Mouse (Mus musculus): Measurements from ENCODE around the gene Mov10l1. TPM values are rescaled to one million over a fixed set of nuclear protein-coding genes. Genes with fewer than 3 reads are reported as not detected.

The Mov10l1 gene
- polyA plus RNA-seq, 1 experiment from 2014 or later: not detected

GRCm38 (mm10) chr15:89044381-89044780 lies 61.7 kb downstream of the Mov10l1 start:
- H3K4me2 ChIP-seq (ENCODE audit: low read depth): no peak overlapping the region
- no peak overlapping the region for H3K4me3 ChIP-seq (ENCODE audit: low read depth, low read length)
- DNase-seq (ENCODE audit: low spot score): no peak
- no peaks in the 10 kb centered on the region for H3K36me3 ChIP-seq (ENCODE audit: control insufficient read depth, insufficient read depth, low read length)
- H3K27ac ChIP-seq (ENCODE audit: low read depth, low read length): no peak overlapping the region
- no peak for ATAC-seq (ENCODE audit: insufficient read depth, low FRiP score, low TSS enrichment)
- no peaks in the 10 kb centered on the region for H3K9me3 ChIP-seq (ENCODE audit: control insufficient read depth, low read length)
- no peak overlapping the region for H3K9ac ChIP-seq (ENCODE audit: low read length)
- 80% methylated on average over 5 of the region's 5 CpGs for WGBS
- H3K27me3 ChIP-seq (ENCODE audit: control insufficient read depth, insufficient read depth, low read length): no peaks in the 10 kb centered on the region
- H3K4me1 ChIP-seq (ENCODE audit: control insufficient read depth, insufficient read depth, low read length): no peaks in the 10 kb centered on the region

GRCm38 (mm10) chr15:89046356-89046755 lies 63.6 kb downstream of the Mov10l1 start:
- Histone ChIP-seq H3K4me1 (ENCODE audit: control insufficient read depth, insufficient read depth, low read length) (no peaks in the 10 kb centered on the region), H3K27me3 (ENCODE audit: control insufficient read depth, insufficient read depth, low read length) (no peaks in the 10 kb centered on the region), H3K4me2 (ENCODE audit: low read depth) (no peak overlapping the region), H3K9ac (ENCODE audit: low read length) (no peak overlapping the region), H3K9me3 (ENCODE audit: control insufficient read depth, low read length) (no peaks in the 10 kb centered on the region), H3K27ac (ENCODE audit: low read depth, low read length) (no peak overlapping the region), H3K4me3 (ENCODE audit: low read depth, low read length) (no peak overlapping the region), H3K36me3 (ENCODE audit: control insufficient read depth, insufficient read depth, low read length) (no peaks in the 10 kb centered on the region)
- WGBS: 81% methylated on average over 4 of the region's 4 CpGs
- no peak for DNase-seq (ENCODE audit: low spot score)
- no peak for ATAC-seq (ENCODE audit: insufficient read depth, low FRiP score, low TSS enrichment)

- no peak for ATAC-seq (ENCODE audit: insufficient read depth, low FRiP score, low TSS enrichment)
- H3K4me1 ChIP-seq (ENCODE audit: control insufficient read depth, insufficient read depth, low read length): no peaks in the 10 kb centered on the region; the same call in 1 of the 2 replicates
- H3K36me3 ChIP-seq (ENCODE audit: control insufficient read depth, insufficient read depth, low read length): no peaks in the 10 kb centered on the region
- no peak overlapping the region for H3K4me3 ChIP-seq (ENCODE audit: low read depth, low read length)
- DNase-seq (ENCODE audit: low spot score): no peak
- H3K9me3 ChIP-seq (ENCODE audit: control insufficient read depth, low read length): no peaks in the 10 kb centered on the region
- H3K27ac ChIP-seq (ENCODE audit: low read depth, low read length): no peak overlapping the region
- no peak overlapping the region for H3K4me2 ChIP-seq (ENCODE audit: low read depth)
- no peak overlapping the region for H3K9ac ChIP-seq (ENCODE audit: low read length)
- 89% methylated on average over 7 of the region's 7 CpGs for WGBS
- H3K27me3 ChIP-seq (ENCODE audit: control insufficient read depth, insufficient read depth, low read length): peaks cover 10% of the 10 kb centered on the region
Measured at GRCm38 (mm10) chr15:89054666-89055065, 72.0 kb downstream of the Mov10l1 start.

- Histone ChIP-seq H3K36me3 (ENCODE audit: control insufficient read depth, insufficient read depth, low read length) (no peaks in the 10 kb centered on the region), H3K9ac (ENCODE audit: low read length) (peak overlapping the region; percentile 74; the same call in 1 of the 2 replicates), H3K4me3 (ENCODE audit: low read depth, low read length) (peak overlapping the region; percentile 77), H3K4me1 (ENCODE audit: control insufficient read depth, insufficient read depth, low read length) (no peaks in the 10 kb centered on the region; the same call in 1 of the 2 replicates), H3K9me3 (ENCODE audit: control insufficient read depth, low read length) (no peaks in the 10 kb centered on the region), H3K4me2 (ENCODE audit: low read depth) (peak overlapping the region; percentile 86; the same call in 1 of the 2 replicates), H3K27ac (ENCODE audit: low read depth, low read length) (no peak overlapping the region), H3K27me3 (ENCODE audit: control insufficient read depth, insufficient read depth, low read length) (peaks cover 18% of the 10 kb centered on the region)
- no peak for ATAC-seq (ENCODE audit: insufficient read depth, low FRiP score, low TSS enrichment)
- DNase-seq (ENCODE audit: low spot score): no peak
- WGBS: 32% methylated on average over 6 of the region's 6 CpGs
Measured at GRCm38 (mm10) chr15:89058736-89059135, 76.0 kb downstream of the Mov10l1 start.

- WGBS: under 1% methylated on average over 41 of the region's 57 CpGs
- H3K4me1 ChIP-seq (ENCODE audit: control insufficient read depth, insufficient read depth, low read length): no peaks in the 10 kb centered on the region; the same call in 1 of the 2 replicates
- peaks cover 18% of the 10 kb centered on the region for H3K27me3 ChIP-seq (ENCODE audit: control insufficient read depth, insufficient read depth, low read length)
- peak within 1 kb of the TSS; percentile 74 for H3K9ac ChIP-seq (ENCODE audit: low read length)
- H3K27ac ChIP-seq (ENCODE audit: low read depth, low read length): no peak within 1 kb of the TSS
- H3K4me2 ChIP-seq (ENCODE audit: low read depth): peak within 1 kb of the TSS; percentile 86
- H3K4me3 ChIP-seq (ENCODE audit: low read depth, low read length): peak within 1 kb of the TSS; percentile 77
- DNase-seq (ENCODE audit: low spot score) (peak; percentile 43), ATAC-seq (ENCODE audit: insufficient read depth, low FRiP score, low TSS enrichment) (no peak)
- no peaks in the 10 kb centered on the region for H3K36me3 ChIP-seq (ENCODE audit: control insufficient read depth, insufficient read depth, low read length)
- no peaks in the 10 kb centered on the region for H3K9me3 ChIP-seq (ENCODE audit: control insufficient read depth, low read length)
Measured at GRCm38 (mm10) chr15:89059161-89059931, 76.6 kb downstream of the Mov10l1 start, which contains the start of gene Panx2. Gene Panx2 (plus strand): TSS chr15:89059734.

GRCm38 (mm10) chr15:89060032-89060681 lies 77.4 kb downstream of the Mov10l1 start:
- H3K4me3 ChIP-seq (ENCODE audit: low read depth, low read length): peak overlapping the region; percentile 77
- ATAC-seq (ENCODE audit: insufficient read depth, low FRiP score, low TSS enrichment): peak; percentile 50; the same call in 1 of the 2 replicates
- H3K27me3 ChIP-seq (ENCODE audit: control insufficient read depth, insufficient read depth, low read length): peaks cover 18% of the 10 kb centered on the region
- H3K9ac ChIP-seq (ENCODE audit: low read length): peak overlapping the region; percentile 74
- no peaks in the 10 kb centered on the region; the same call in 1 of the 2 replicates for H3K4me1 ChIP-seq (ENCODE audit: control insufficient read depth, insufficient read depth, low read length)
- peak overlapping the region; percentile 86 for H3K4me2 ChIP-seq (ENCODE audit: low read depth)
- WGBS: 3% methylated on average over 26 of the region's 48 CpGs
- H3K36me3 ChIP-seq (ENCODE audit: control insufficient read depth, insufficient read depth, low read length): no peaks in the 10 kb centered on the region
- no peaks in the 10 kb centered on the region for H3K9me3 ChIP-seq (ENCODE audit: control insufficient read depth, low read length)
- no peak overlapping the region for H3K27ac ChIP-seq (ENCODE audit: low read depth, low read length)
- DNase-seq (ENCODE audit: low spot score): peak; percentile 51

- H3K4me3 ChIP-seq (ENCODE audit: low read depth, low read length): no peak overlapping the region
- no peak overlapping the region for H3K27ac ChIP-seq (ENCODE audit: low read depth, low read length)
Measured at GRCm38 (mm10) chr15:89060811-89061460, 78.2 kb downstream of the Mov10l1 start.

GRCm38 (mm10) chr15:89061761-89062517 lies 79.2 kb downstream of the Mov10l1 start:
- Histone ChIP-seq H3K27ac (ENCODE audit: low read depth, low read length) (no peak overlapping the region), H3K36me3 (ENCODE audit: control insufficient read depth, insufficient read depth, low read length) (no peaks in the 10 kb centered on the region), H3K9me3 (ENCODE audit: control insufficient read depth, low read length) (no peaks in the 10 kb centered on the region), H3K4me1 (ENCODE audit: control insufficient read depth, insufficient read depth, low read length) (no peaks in the 10 kb centered on the region; the same call in 1 of the 2 replicates), H3K4me2 (ENCODE audit: low read depth) (no peak overlapping the region), H3K9ac (ENCODE audit: low read length) (no peak overlapping the region), H3K27me3 (ENCODE audit: control insufficient read depth, insufficient read depth, low read length) (peaks cover 28% of the 10 kb centered on the region), H3K4me3 (ENCODE audit: low read depth, low read length) (no peak overlapping the region)
- ATAC-seq (ENCODE audit: insufficient read depth, low FRiP score, low TSS enrichment) (no peak), DNase-seq (ENCODE audit: low spot score) (no peak)
- 92% methylated on average over 6 of the region's 6 CpGs for WGBS

More at GRCm38 (mm10) chr15:89060811-89061460, 78.2 kb downstream of the Mov10l1 start:
- DNase-seq (ENCODE audit: low spot score): no peak
- peaks cover 18% of the 10 kb centered on the region for H3K27me3 ChIP-seq (ENCODE audit: control insufficient read depth, insufficient read depth, low read length)
- no peak for ATAC-seq (ENCODE audit: insufficient read depth, low FRiP score, low TSS enrichment)
- peak overlapping the region; percentile 86; the same call in 1 of the 2 replicates for H3K4me2 ChIP-seq (ENCODE audit: low read depth)
- no peaks in the 10 kb centered on the region; the same call in 1 of the 2 replicates for H3K4me1 ChIP-seq (ENCODE audit: control insufficient read depth, insufficient read depth, low read length)
- H3K9me3 ChIP-seq (ENCODE audit: control insufficient read depth, low read length): no peaks in the 10 kb centered on the region
- no peaks in the 10 kb centered on the region for H3K36me3 ChIP-seq (ENCODE audit: control insufficient read depth, insufficient read depth, low read length)
- 84% methylated on average over 12 of the region's 12 CpGs for WGBS
- H3K9ac ChIP-seq (ENCODE audit: low read length): no peak overlapping the region

All from neural tube, embryonic 11.5 days (tissue).